Mouse (Mus musculus): ENCODE data around the gene Ids.
"Not testable (repeated sequence)": the region's sequence is repeated elsewhere in the genome, so short reads cannot be mapped to it uniquely, and the experiment has no call there.

Ids gene

DNA sequence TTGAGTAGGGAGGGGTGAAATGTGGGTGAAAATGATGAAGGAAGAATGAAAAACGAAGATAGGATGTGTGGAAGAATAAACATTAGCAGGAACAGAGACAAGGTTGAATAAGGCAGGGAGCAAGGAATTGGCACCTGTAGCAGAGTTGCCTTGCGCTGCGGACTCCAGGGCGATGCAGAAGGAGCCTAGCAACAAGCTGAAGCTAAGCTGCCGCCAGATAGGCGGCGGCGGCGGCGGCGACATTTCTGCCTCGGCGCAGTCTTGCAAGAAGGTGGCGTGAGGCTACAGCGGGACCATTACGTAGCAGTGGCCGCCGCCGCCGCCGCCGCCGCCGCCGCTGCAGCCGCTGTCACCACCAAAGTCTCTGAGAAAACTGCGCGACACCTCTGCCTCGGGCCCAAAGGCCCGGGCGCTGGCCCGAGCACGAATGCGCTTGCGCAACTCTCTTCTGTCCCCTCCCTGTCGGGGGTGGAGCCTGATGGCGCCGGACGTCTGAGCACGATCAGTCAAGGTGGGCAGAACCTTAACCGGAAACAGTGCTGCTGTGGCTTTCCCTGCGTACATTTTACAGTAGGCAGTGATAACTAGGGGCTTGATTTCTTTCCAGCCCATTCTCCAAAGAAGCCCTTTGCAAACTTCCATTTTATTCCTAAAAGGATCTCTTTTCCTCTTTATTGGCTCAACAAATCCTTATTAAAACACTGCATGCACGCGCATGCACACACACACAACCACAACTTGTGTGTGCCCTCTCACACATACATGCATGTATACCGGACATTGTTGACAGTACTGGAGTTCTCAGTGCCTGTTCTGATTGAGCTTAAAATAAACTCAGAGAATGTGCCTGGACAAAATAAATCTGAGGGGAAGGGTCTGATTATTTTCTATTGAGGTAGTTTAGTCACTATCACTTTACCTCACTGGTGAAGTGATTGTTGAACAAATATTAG, at the start of gene Ids:
TSS of gene Ids (minus strand) at position 424 of the 953 bp plus-strand sequence.
- peak; percentile 89 for DNase-seq (ENCODE audit: low read depth, low spot score)

DNA sequence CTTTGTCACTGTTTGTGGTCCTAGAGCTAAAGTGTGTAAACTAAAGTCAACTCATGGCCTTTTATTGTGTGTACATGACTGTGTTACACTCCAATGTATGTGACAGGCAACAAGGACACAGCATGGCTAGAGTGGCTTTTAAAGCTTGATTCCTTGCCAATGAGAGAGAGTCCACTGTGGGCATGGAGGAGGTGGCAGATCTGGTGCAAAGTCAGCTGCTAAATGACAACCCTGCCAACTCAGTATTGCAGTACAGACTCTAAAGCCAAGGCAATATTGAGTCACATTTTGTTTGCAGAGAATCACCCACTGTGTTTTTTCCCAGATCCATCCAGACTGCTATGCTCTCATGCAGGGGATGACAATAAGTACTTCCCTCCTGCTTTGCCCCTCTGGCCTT, 27.8 kb upstream of the Ids start:
- not testable (repeated sequence) for DNase-seq (ENCODE audit: low read depth, low spot score)

DNA sequence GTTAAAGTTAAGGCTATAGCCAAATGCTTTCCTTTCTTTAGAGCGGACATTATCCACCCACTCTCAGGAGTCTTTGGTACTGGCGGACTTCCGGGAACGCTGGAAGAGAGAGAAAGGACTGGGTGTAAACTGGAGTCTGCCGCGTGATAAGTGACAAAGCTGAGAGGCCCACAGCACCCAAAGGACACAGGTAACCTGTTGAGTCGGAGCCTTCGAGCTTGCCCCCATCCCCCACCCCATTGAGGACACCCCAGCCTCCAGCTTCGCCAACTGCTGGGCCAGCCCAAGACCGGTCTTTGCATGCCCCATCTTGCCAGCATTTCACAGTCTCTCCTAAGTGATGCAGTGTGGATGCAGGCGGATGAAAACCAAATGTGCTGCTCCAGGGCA, 21.1 kb upstream of the Ids start:
- DNase-seq (ENCODE audit: low read depth, low spot score), result no peak

DNA sequence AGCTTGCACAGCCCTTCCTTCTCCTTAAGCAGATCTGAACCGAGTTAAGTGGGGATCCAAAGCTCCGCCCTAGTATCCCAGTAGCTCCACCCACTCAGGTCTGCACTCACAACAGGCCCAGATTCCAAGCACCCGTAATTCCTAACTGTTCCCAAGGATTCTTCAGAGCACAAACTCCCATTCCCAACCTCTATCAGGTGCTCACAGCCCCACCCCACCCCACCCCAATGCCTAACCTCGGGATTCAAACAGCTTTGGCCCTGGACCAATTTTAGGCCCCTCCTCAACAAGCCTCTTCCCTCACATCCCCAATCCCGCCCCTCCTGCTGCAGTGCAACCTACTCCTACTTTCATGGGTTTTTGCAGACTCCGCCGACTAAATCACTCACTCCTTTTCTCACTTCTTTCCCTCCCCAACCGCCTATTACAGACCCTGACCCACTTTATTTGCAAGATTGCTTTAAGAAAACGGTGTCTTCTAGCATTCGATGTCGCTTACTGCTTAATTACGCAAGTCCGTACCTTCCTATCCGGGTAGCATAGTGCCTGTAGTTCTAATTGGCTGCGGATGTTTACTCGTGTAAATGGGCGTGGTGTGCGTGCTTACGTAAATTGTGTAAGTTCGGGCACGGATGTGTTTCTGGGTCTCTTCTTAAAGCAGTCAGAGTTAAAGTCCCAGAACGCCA, 20.5 kb upstream of the Ids start, which contains the start of gene 1110012L19Rik:
TSS of gene 1110012L19Rik (plus strand) at position 602 of the 686 bp plus-strand sequence.
- peak; percentile 88 for DNase-seq (ENCODE audit: low read depth, low spot score)

DNA sequence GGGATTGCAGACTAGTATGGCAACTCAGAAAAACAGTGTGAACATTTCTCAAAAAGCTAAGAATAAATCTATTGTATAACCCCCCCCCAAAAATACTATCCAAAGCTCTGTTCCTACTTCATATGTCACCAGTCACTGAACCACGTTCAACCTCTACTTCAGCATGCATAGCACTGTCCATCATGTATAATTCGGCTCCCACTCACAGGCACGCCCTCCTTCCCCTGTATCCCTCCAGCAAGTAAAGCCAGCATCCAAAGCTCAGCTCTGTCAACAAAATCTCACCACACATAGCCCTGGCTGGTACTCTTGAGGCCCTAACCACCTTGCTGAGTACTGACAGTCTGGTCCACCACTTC, 20.0 kb upstream of the Ids start:
- no peak for DNase-seq (ENCODE audit: low read depth, low spot score)

DNA sequence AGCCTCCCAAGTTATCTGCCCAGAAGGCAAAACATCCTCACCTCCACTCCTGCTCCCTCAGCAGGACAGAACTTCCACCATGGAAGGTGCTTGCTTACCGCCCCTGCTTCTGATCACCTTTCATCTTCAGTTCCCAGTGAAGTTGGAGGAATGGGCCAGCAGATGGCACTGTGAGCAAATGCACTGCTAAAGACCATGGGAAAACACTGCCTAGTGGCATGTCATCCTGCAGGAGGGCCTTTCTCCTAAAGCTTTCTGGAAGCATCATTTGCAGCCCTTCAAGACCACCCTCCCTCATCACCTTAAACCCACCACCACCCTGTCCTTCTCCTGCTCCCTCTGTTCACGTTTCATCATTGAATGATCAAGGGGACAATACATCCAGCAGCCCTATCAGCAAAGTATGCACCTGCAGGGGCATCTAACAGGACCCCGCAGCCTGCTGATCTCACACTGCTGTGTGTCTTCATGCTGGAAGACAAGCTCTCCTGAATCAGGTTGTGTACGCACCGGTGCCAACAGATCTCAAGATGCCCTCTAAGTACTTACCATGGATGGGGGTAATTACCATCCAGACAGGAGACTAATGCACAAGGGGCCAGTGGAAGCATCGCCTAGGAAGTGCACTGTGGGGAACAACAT, 9.7 kb upstream of the Ids start:
- DNase-seq (ENCODE audit: low read depth, low spot score), result not testable (repeated sequence)

DNA sequence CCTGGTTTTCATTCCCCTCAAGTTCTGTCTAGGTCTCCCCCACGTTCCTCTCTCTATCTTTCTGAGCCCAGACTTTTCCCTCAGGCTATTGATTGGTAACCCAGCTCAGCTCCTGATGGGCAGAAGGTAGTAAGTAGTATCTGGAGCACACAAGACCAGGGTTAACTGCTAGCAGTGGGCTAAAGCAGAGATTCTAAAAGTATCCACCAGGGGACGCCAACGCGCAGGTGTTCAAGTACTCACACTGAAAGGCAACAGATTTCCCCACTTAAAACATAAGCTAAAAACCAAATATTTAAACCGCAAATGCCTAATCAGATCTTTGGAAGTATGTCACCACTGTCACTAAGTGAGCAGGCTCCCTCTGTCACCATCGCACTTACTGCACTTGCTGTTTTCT, 4.9 kb upstream of the Ids start:
- not testable (repeated sequence) for DNase-seq (ENCODE audit: low read depth, low spot score)

DNA sequence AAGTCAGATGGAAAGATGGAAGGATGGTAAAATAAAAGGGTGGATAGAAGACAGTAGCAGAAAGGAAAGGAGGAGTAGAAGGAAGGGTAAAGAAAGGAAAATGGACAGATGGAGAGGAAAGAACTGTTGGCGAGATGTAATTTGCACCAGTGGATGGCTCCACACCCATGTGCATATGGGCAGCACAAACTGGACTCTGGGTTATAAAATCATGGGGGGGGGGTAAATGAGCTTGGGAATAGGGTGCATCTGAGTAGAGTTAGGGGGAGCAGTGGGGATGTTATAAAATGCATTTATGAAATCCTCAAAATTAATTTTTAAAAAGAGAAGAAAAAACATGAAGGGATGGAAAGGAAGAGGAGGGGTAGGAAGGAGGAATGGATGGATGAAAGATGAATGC, 682 bp downstream of the Ids start:
- DNase-seq (ENCODE audit: low read depth, low spot score), result no peak

DNA sequence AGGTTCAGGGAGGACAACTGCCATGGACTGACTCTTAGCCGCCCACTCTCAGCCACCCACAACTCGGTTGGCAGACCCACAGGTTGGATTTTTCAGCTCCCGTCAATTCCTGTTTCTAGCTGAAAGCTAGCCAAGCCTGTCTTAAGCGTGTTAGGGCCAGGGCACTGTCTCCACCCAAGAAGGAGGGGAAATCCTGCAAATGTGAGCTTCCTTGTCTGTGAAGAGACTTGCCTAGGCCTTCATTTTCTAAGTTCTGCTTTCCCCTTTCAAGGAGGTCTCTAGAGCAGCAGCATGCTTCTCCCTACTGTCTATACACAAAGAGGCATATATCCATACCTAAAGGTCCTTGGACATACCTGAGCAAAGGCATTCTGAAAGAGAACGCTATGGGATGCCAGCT, 1.4 kb downstream of the Ids start:
- DNase-seq (ENCODE audit: low read depth, low spot score), result no peak

DNA sequence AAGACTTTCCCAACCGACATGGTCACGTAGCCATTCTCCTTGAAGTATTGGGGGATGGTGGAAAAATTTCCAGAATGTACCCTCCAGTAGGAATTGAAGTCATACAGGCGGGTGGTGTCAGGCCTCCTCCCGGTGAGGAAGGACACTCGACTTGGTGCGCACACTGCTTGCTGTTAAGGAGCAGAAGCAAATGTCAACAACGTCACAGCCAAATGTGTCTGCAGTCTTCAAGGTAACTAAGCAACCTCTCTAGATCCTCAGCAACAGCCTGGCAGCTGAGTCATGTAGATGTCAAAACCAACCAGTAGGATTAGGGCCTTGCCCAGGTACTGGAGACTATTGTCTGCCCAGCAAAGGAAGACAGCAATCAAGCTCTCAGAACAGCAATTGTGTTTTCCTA, 1.9 kb downstream of the Ids start:
- no peak for DNase-seq (ENCODE audit: low read depth, low spot score)

DNA sequence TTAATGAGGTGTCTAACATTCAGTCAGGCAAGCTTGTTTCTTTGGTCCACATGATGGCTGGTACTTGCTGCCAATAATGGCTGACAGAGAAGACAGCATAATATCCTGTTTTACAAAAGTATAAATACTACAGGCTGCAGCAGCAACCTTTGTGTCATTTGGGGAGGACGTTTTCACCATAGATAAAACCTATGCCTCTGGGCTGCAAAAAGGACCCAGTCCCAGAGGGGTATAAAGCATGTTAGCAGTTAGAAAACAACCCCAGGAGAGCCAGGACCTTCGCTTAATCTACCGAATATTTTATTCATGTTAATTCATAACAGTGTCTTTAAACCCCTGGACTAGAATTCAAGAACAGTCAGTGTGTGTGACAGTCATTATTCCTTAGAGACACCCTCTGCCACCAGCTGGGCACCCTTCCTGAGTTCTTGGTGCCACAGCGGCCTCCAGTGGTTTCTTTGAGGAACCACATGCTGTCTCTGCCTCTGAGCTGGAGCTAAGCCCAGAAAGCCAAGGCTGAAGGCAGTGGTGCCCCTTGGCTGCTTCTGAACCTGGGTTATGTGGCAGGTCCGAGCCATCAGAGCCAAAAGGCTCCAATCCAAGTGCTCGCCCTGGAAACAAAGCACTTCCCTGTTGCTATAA, 34.6 kb downstream of the Ids start:
- DNase-seq (ENCODE audit: low read depth, low spot score), result peak; percentile 42

DNA sequence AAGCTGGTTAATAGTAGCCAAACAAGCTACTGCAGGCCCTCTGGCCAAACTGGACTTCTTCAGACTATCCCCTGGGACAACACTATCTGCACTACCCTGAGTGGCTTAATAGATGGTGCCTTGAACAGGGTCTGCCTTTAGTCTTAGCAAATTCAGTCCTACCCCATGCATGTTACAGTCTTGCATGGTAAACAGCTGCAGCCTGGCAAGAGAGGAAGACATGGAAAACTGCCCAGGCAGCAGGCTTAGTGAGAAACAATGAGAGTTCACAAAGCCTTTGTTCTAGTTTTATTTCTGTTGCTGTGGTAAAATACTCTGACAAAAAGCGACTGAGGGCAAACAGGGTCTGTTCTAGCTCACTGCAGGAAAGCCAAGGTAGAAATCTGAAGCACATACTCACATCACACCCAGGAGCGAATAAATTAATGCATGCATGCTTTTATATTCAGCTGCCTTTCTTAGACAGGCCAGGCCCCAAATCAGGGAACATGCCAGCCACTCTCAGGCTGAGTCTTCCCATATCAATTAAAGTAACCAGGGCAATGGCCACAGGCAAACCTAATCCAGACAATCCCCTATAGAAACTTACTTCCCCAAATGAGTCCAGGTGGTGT, 36.2 kb downstream of the Ids start:
- DNase-seq (ENCODE audit: low read depth, low spot score), result no peak

DNA sequence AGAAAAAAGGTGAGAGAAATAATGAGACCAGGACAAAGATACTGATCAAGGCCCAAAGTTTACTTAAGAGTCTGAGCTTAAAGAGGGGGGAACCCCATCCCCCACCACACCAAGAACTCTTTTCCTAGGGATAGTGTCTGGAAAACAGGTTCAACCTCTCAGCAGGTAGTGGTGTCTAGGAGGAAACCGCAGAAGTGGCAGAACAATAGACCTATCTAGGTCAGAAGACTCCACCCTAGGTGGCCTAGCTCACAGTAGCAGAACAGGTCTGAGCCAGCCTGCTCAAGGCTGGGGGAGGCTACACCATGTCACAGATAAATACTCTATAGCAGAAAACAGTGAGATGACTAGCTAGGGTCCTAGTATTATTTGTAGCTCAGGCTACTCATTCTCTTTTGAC, 37.2 kb downstream of the Ids start:
- peak; percentile 81 for DNase-seq (ENCODE audit: low read depth, low spot score)

DNA sequence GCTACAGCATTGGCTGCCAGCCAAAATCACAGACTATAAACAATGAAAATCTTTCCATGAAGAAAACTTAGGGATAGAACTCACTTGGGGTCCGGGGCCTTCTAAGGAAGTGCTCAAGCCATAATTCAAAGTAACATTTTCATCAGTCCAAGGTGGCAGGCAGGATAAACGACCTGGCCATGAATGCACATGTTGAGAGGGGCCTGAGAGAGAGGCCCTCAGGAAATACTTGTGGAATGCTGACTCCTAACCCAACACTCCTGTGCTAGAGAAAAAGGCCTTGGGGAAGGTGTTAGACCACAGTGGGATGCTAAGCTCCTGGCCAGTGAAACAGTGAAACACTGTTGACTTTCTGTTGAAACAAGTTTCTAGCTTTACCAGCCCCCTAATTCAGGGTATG, 45.6 kb downstream of the Ids start:
- no peak for DNase-seq (ENCODE audit: low read depth, low spot score)

DNA sequence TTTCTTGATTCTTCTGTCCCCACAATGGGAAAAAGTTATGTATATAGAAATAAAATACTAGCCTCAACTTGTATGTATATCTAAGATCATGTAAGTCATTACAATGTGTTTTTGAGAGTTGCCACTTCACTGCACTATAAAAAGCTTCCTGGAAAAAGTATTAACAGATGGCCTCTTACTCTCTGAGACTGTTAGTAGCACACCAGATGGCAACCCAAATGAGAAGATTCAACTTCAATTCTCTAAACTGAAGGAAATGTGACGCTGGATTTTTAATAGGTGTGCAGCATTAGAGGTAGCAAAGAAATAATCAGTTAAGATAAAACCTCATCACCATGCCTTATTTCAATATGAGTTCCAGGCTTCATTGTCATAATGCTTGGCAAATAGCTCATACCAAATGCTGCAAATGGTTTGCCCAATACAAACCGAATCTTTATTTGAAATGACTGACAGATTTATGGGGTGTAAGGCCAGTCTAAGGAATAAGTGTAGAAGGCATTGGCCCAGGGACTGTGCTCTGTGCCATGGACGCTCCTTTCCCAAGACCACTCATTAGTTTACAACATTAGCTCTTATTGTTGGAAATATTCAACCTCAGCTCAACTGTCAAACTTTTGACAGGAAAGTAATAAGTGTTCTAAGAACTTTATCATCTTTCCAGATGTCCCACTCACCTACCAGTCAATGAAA, 49.8 kb downstream of the Ids start:
- no peak for DNase-seq (ENCODE audit: low read depth, low spot score)

All from R1 (cell line).